ENCODE assay signal across 16 mouse cellular contexts in genomic region chr6:48572014-48572413, GRCm38 (mm10). TPM values are rescaled to one million over a fixed set of nuclear protein-coding genes. Genes with fewer than 3 reads are reported as not detected.
DNase-seq lines count a peak whose midpoint lies in the region; ATAC-seq and TF ChIP-seq lines count a peak whose summit lies in the region.
"Had no signal": no experiment of that assay in that cellular context is flagged by ENCODE, and none has a peak within 500 bp of the region (broad histone marks: within the 10 kb centered on the region; RNA-seq: fewer than 3 reads in every experiment).

No protein-coding gene starts in this region.

- no peak for TF ChIP-seq POLR2A in testis, adult 2 months (IDR thresholded peaks at IDR 0.05; ENCODE audit: control insufficient read depth, low read depth, low read length)

- no peaks in the 10 kb centered on the region for H3K27me3 ChIP-seq in kidney, embryonic 16.5 days (ENCODE audit: insufficient read depth, low read length)
- no peaks in the 10 kb centered on the region for H3K27me3 ChIP-seq in testis, adult 2 months (ENCODE audit: control insufficient read depth, insufficient read depth, low read length)
- H3K27me3 ChIP-seq in midbrain, embryonic 16.5 days (ENCODE audit: control insufficient read depth, insufficient read depth, low read depth, low read length), result no peaks in the 10 kb centered on the region

- ATAC-seq in kidney, embryonic 16.5 days (ENCODE audit: low FRiP score, low TSS enrichment), result no peak
- no peak for ATAC-seq in midbrain, embryonic 16.5 days
- no peak for ATAC-seq in monocyte, adult 5-6 weeks (replicated peaks; ENCODE audit: insufficient number of reproducible peaks, low FRiP score, low TSS enrichment, poor library complexity, severe bottlenecking)

- peak overlapping the region; percentile 84 for H3K27ac ChIP-seq in gastrocnemius, adult 2 months
- peak overlapping the region; percentile 89 for H3K27ac ChIP-seq in kidney, embryonic 16.5 days (ENCODE audit: low read length)
- peak overlapping the region; percentile 70 for H3K27ac ChIP-seq in testis, adult 2 months (ENCODE audit: control insufficient read depth, insufficient read depth, low read depth, low read length)
- H3K27ac ChIP-seq in midbrain, embryonic 16.5 days (ENCODE audit: low read length), result no peak overlapping the region

- intact Hi-C loops in gastrocnemius, adult 2 months (cut with DNase I), result no loop called here

- 92% methylated on average over 5 of the region's 5 CpGs for WGBS in kidney, embryonic 16.5 days
- 95% methylated on average over 5 of the region's 5 CpGs for WGBS in midbrain, embryonic 16.5 days

- no peak for TF ChIP-seq CTCF in gastrocnemius, adult 2 months (IDR thresholded peaks at IDR 0.05)
- TF ChIP-seq CTCF in testis, adult 2 months (IDR thresholded peaks at IDR 0.05; ENCODE audit: control insufficient read depth, insufficient read depth, insufficient replicate concordance, low read depth, low read length), result no peak

- peaks cover 35% of the 10 kb centered on the region for H3K4me1 ChIP-seq in kidney, embryonic 16.5 days (ENCODE audit: insufficient read depth, low read length)
- H3K4me1 ChIP-seq in testis, adult 2 months (ENCODE audit: control insufficient read depth, insufficient read depth, low read length), result peaks cover 12% of the 10 kb centered on the region
- H3K4me1 ChIP-seq in midbrain, embryonic 16.5 days (ENCODE audit: control insufficient read depth, insufficient read depth, low read length), result no peaks in the 10 kb centered on the region

- H3K4me3 ChIP-seq in gastrocnemius, adult 2 months, result peak overlapping the region; percentile 70
- H3K4me3 ChIP-seq in kidney, embryonic 16.5 days (ENCODE audit: low read length), result peak overlapping the region; percentile 24
- peak overlapping the region; percentile 48 for H3K4me3 ChIP-seq in testis, adult 2 months (ENCODE audit: control insufficient read depth, low read depth, low read length)
- H3K4me3 ChIP-seq in midbrain, embryonic 16.5 days (ENCODE audit: low read depth, low read length), result no peak overlapping the region
- H3K4me3 ChIP-seq: erythroblast, embryonic 14.5 days had no signal

- no peaks in the 10 kb centered on the region for H3K9me3 ChIP-seq in kidney, embryonic 16.5 days (ENCODE audit: low read length)
- no peaks in the 10 kb centered on the region for H3K9me3 ChIP-seq in midbrain, embryonic 16.5 days (replicated peaks; ENCODE audit: control insufficient read depth, low read length, poor library complexity, severe bottlenecking)

- no peak for DNase-seq in gastrocnemius, adult 2 months
- no peak for DNase-seq in gastrocnemius, postnatal 25 days
- DNase-seq in kidney, postnatal 14 days, result no peak
- DNase-seq in testis, postnatal 10 days (ENCODE audit: low spot score), result no peak
- DNase-seq: cerebellum, adult 11-12 months; right cerebral cortex, postnatal 4 days had no signal

- peak overlapping the region; percentile 37 for H3K4me2 ChIP-seq in kidney, embryonic 16.5 days (replicated peaks; ENCODE audit: low read depth, low read length)
- H3K4me2 ChIP-seq in midbrain, embryonic 16.5 days (ENCODE audit: low read length), result no peak overlapping the region

- H3K9ac ChIP-seq in kidney, embryonic 16.5 days (replicated peaks; ENCODE audit: low read length), result peak overlapping the region; percentile 45
- no peak overlapping the region for H3K9ac ChIP-seq in midbrain, embryonic 16.5 days (ENCODE audit: low read depth, low read length)

- H3K36me3 ChIP-seq in kidney, embryonic 16.5 days (ENCODE audit: insufficient read depth, low read length), result no peaks in the 10 kb centered on the region
- no peaks in the 10 kb centered on the region for H3K36me3 ChIP-seq in testis, adult 2 months (ENCODE audit: control insufficient read depth, insufficient read depth, low read length)
- H3K36me3 ChIP-seq in midbrain, embryonic 16.5 days (ENCODE audit: control insufficient read depth, insufficient read depth, low read length), result 0 out of 2 replicates have a peak, but pooled peaks cover 7% of the 10 kb centered on the region

RNA-seq across cellular contexts. Expression of gene Rarres2, which starts 0.6 kb away (rescaled TPM):
- 10 to 100 TPM; 13.9 to 22.2 TPM for total RNA-seq in gastrocnemius, adult 2 months (2021)
- 10 to 100 TPM; 19.7 to 35.5 TPM for total RNA-seq in gastrocnemius, postnatal 25 days (2021)
- polyA plus RNA-seq in kidney, embryonic 16.5 days (2015; fragmentation: Nextera tagmentation; extraction: Ambion mirVana), result 64.5 and 76.1 TPM in 2 replicates
- polyA plus RNA-seq in testis, adult 2 months (2012; rRNA removed), result 10.5 and 11.0 TPM in 2 replicates
- 5.3 and 5.7 TPM in 2 replicates for polyA plus RNA-seq in midbrain, embryonic 16.5 days (2015; fragmentation: Nextera tagmentation; extraction: Ambion mirVana)
- total RNA-seq in monocyte, adult 5-6 weeks (2017), result not detected in 3 replicates
- polyA plus RNA-seq: erythroblast, embryonic 14.5 days had no signal

RNA-seq across cellular contexts. Expression of gene Gm45021, which starts 17.4 kb away (rescaled TPM):
- total RNA-seq in gastrocnemius, adult 2 months (2021), result not detected
- total RNA-seq in gastrocnemius, postnatal 25 days (2021), result not detected
- polyA plus RNA-seq in kidney, embryonic 16.5 days (2015; fragmentation: Nextera tagmentation; extraction: Ambion mirVana), result not detected in 2 replicates
- polyA plus RNA-seq in testis, adult 2 months (2012; rRNA removed), result not detected in 2 replicates
- not detected in 2 replicates for polyA plus RNA-seq in midbrain, embryonic 16.5 days (2015; fragmentation: Nextera tagmentation; extraction: Ambion mirVana)
- total RNA-seq in monocyte, adult 5-6 weeks (2017), result not detected in 3 replicates
- total RNA-seq: adrenal gland, postnatal 14 days; left cerebral cortex, postnatal 14 days; megakaryocyte-erythroid progenitor cell, adult 5-6 weeks had no signal
- polyA plus RNA-seq: erythroblast, embryonic 14.5 days; gonadal fat pad, adult 2 months had no signal

RNA-seq across cellular contexts. Expression of gene Lrrc61, which starts 17.4 kb away (rescaled TPM):
- total RNA-seq in gastrocnemius, adult 2 months (2021), result 10 to 100 TPM; 17.1 to 20.2 TPM
- 10 to 100 TPM; 14.0 to 15.0 TPM for total RNA-seq in gastrocnemius, postnatal 25 days (2021)
- 14.3 and 14.5 TPM in 2 replicates for polyA plus RNA-seq in kidney, embryonic 16.5 days (2015; fragmentation: Nextera tagmentation; extraction: Ambion mirVana)
- polyA plus RNA-seq in testis, adult 2 months (2012; rRNA removed), result 54.3 and 54.4 TPM in 2 replicates
- 27.5 and 27.9 TPM in 2 replicates for polyA plus RNA-seq in midbrain, embryonic 16.5 days (2015; fragmentation: Nextera tagmentation; extraction: Ambion mirVana)
- 11.2 to 24.6 TPM (median 14.3 TPM) in 3 replicates for total RNA-seq in monocyte, adult 5-6 weeks (2017)

RNA-seq across cellular contexts. Expression of gene Repin1, which starts 21.7 kb away (rescaled TPM):
- total RNA-seq in gastrocnemius, adult 2 months (2021), result 10 to 100 TPM; 27.8 to 33.5 TPM
- 10 to 100 TPM; 21.0 to 23.0 TPM for total RNA-seq in gastrocnemius, postnatal 25 days (2021)
- polyA plus RNA-seq in kidney, embryonic 16.5 days (2015; fragmentation: Nextera tagmentation; extraction: Ambion mirVana), result 52.9 and 59.3 TPM in 2 replicates
- 16.8 and 17.8 TPM in 2 replicates for polyA plus RNA-seq in testis, adult 2 months (2012; rRNA removed)
- polyA plus RNA-seq in midbrain, embryonic 16.5 days (2015; fragmentation: Nextera tagmentation; extraction: Ambion mirVana), result 48.2 and 48.8 TPM in 2 replicates
- 0.85 to 5.5 TPM (median 2.1 TPM) in 3 replicates for total RNA-seq in monocyte, adult 5-6 weeks (2017)

RNA-seq across cellular contexts. Expression of gene Gm44965, which starts 21.7 kb away (rescaled TPM):
- total RNA-seq in gastrocnemius, adult 2 months (2021), result not detected
- 1 to 10 TPM in 1 of 2 experiments, not detected in 1; 1.5 TPM for total RNA-seq in gastrocnemius, postnatal 25 days (2021)
- 0.69 TPM in 1 of 2 replicates, not detected in the other for polyA plus RNA-seq in kidney, embryonic 16.5 days (2015; fragmentation: Nextera tagmentation; extraction: Ambion mirVana)
- not detected in 2 replicates for polyA plus RNA-seq in testis, adult 2 months (2012; rRNA removed)
- polyA plus RNA-seq in midbrain, embryonic 16.5 days (2015; fragmentation: Nextera tagmentation; extraction: Ambion mirVana), result not detected in 2 replicates
- total RNA-seq in monocyte, adult 5-6 weeks (2017), result 7.7 TPM in 1 of 3 replicates, not detected in the others
- total RNA-seq: adrenal gland, postnatal 14 days; left cerebral cortex, postnatal 14 days; megakaryocyte-erythroid progenitor cell, adult 5-6 weeks had no signal
- polyA plus RNA-seq: erythroblast, embryonic 14.5 days; gonadal fat pad, adult 2 months; thymus, postnatal 0 days had no signal

Comparison
In these comparisons a context has a peak if more than half of its experiments do, and no peak if none do; other contexts are left out.
1. RNA of gene Rarres2, which starts 0.6 kb away (total RNA-seq): 19.7 to 35.5 TPM in gastrocnemius, postnatal 25 days and 13.9 to 22.2 TPM in gastrocnemius, adult 2 months; not detected in monocyte, adult 5-6 weeks; every median in the first group is over 10 times any median in the second.